Mouse (Mus musculus) forebrain, embryonic 12.5 days (tissue): Measurements from ENCODE around the gene Anxa3. TPM values are rescaled to one million over a fixed set of nuclear protein-coding genes. Genes with fewer than 3 reads are reported as not detected.
A peak's percentile ranks its signal among the peaks of the same experiment; 100 is the strongest.

Experiments
- ATAC-seq: fragments of 200-750 bp; cut with Nextera tagmentation; 2 replicates; pipeline ENCODE4 v1.8.0; 2017; ENCODE audit warnings: moderate TSS enrichment; ENCODE audit not compliant: low FRiP score
- H3K27ac ChIP-seq: fragments of 300-500 bp; sonication (generic); 2 replicates; pipeline ENCODE4 v1.5.1; 2016; ENCODE audit warnings: mild to moderate bottlenecking
- H3K27me3 ChIP-seq: fragments of 300-500 bp; sonication (generic); 2 replicates; pipeline ENCODE4 v1.6.1; 2016; ENCODE audit warnings: mild to moderate bottlenecking
- H3K36me3 ChIP-seq: fragments of 300-500 bp; sonication (generic); replicated peaks from 2 replicates; pipeline ENCODE4 v1.6.1; 2016; ENCODE audit warnings: mild to moderate bottlenecking
- H3K4me1 ChIP-seq: fragments of 300-500 bp; sonication (generic); 2 replicates; pipeline ENCODE4 v1.6.1; 2016
- H3K4me2 ChIP-seq: fragments of 300-500 bp; sonication (generic); 2 replicates; pipeline ENCODE4 v1.6.1; 2016; ENCODE audit warnings: mild to moderate bottlenecking, moderate library complexity
- H3K4me3 ChIP-seq: fragments of 300-500 bp; sonication (generic); replicated peaks from 2 replicates; pipeline ENCODE4 v1.5.1; 2016; ENCODE audit warnings: mild to moderate bottlenecking
- H3K9ac ChIP-seq: fragments of 300-500 bp; sonication (generic); 2 replicates; pipeline ENCODE4 v1.6.1; 2016; ENCODE audit warnings: mild to moderate bottlenecking
- H3K9me3 ChIP-seq: fragments of 300-500 bp; sonication (generic); 2 replicates; pipeline ENCODE4 v1.6.1; 2016
- WGBS: fragments of 180-500 bp; shearing (Covaris S2); methylation state at CpG from one replicate; pipeline ENCODE4 v1.1.7; 2016; 5-methylcytosine and 5-hydroxymethylcytosine counted together
- polyA plus RNA-seq: library from polyadenylated mRNA; unstranded; fragments of >200 nt; fragmentation: Nextera tagmentation; extraction: Ambion mirVana; gene quantifications from 2 replicates; pipeline ENCODE4 v1.2.1, GENCODE M21; 2016

Gene Anxa3
- 22.1 and 26.6 TPM in 2 replicates for polyA plus RNA-seq

- H3K9me3 ChIP-seq, result no peaks in the 10 kb centered on the region
- no peak within 1 kb of the TSS for H3K27ac ChIP-seq
- H3K4me3 ChIP-seq, result peak within 1 kb of the TSS; percentile 40
- peaks cover 26% of the 10 kb centered on the region for H3K27me3 ChIP-seq
- peak within 1 kb of the TSS; percentile 17; the same call in 1 of the 2 replicates for H3K9ac ChIP-seq
- peak; percentile 51; the same call in 1 of the 2 replicates for ATAC-seq
- WGBS, result 11% methylated on average over 26 of the region's 26 CpGs
- peaks cover 9% of the 10 kb centered on the region for H3K4me1 ChIP-seq
- peak within 1 kb of the TSS; percentile 70 for H3K4me2 ChIP-seq
- H3K36me3 ChIP-seq, result no peaks in the 10 kb centered on the region
Observed at GRCm38 (mm10) chr5:96792936-96793718, at the start of gene Anxa3. Gene Anxa3, plus strand, starts transcription at chr5:96793339.

GRCm38 (mm10) chr5:96747195-96747984, 45.7 kb upstream of the Anxa3 start:
- no peak for ATAC-seq
- H3K9me3 ChIP-seq, result no peaks in the 10 kb centered on the region
- H3K4me1 ChIP-seq, result peaks cover 9% of the 10 kb centered on the region
- peaks cover 11% of the 10 kb centered on the region; the same call in 1 of the 2 replicates for H3K36me3 ChIP-seq
- H3K9ac ChIP-seq, result no peak overlapping the region
- no peak overlapping the region for H3K27ac ChIP-seq
- no peaks in the 10 kb centered on the region for H3K27me3 ChIP-seq
- H3K4me2 ChIP-seq, result no peak overlapping the region
- H3K4me3 ChIP-seq, result no peak overlapping the region
- WGBS, result 70% methylated on average over 8 of the region's 8 CpGs

- 88% methylated on average over 7 of the region's 7 CpGs for WGBS
- Histone ChIP-seq H3K9me3 (no peaks in the 10 kb centered on the region), H3K4me1 (no peaks in the 10 kb centered on the region), H3K9ac (no peak overlapping the region), H3K27me3 (no peaks in the 10 kb centered on the region), H3K27ac (no peak overlapping the region), H3K4me3 (no peak overlapping the region), H3K36me3 (no peaks in the 10 kb centered on the region), H3K4me2 (no peak overlapping the region)
- ATAC-seq, result no peak
Observed at GRCm38 (mm10) chr5:96757615-96758014, 35.5 kb upstream of the Anxa3 start.

- Histone ChIP-seq H3K4me2 (no peak overlapping the region), H3K36me3 (no peaks in the 10 kb centered on the region), H3K27me3 (no peaks in the 10 kb centered on the region), H3K9ac (no peak overlapping the region), H3K9me3 (no peaks in the 10 kb centered on the region), H3K27ac (no peak overlapping the region), H3K4me3 (no peak overlapping the region), H3K4me1 (peaks cover 12% of the 10 kb centered on the region)
- no peak for ATAC-seq
- 90% methylated on average over 1 of the region's 1 CpGs for WGBS
Observed at GRCm38 (mm10) chr5:96762021-96762420, 31.1 kb upstream of the Anxa3 start.

GRCm38 (mm10) chr5:96768846-96769471, 24.2 kb upstream of the Anxa3 start:
- no peaks in the 10 kb centered on the region for H3K27me3 ChIP-seq
- H3K36me3 ChIP-seq, result no peaks in the 10 kb centered on the region
- ATAC-seq, result peak; percentile 52; the same call in 1 of the 2 replicates
- H3K9ac ChIP-seq, result no peak overlapping the region
- no peak overlapping the region for H3K27ac ChIP-seq
- H3K4me3 ChIP-seq, result no peak overlapping the region
- WGBS, result 61% methylated on average over 10 of the region's 10 CpGs
- peaks cover 3% of the 10 kb centered on the region; the same call in 1 of the 2 replicates for H3K4me1 ChIP-seq
- H3K4me2 ChIP-seq, result no peak overlapping the region
- H3K9me3 ChIP-seq, result no peaks in the 10 kb centered on the region

GRCm38 (mm10) chr5:96783506-96784288, 9.4 kb upstream of the Anxa3 start:
- no peaks in the 10 kb centered on the region for H3K4me1 ChIP-seq
- no peak overlapping the region for H3K9ac ChIP-seq
- no peaks in the 10 kb centered on the region for H3K27me3 ChIP-seq
- no peaks in the 10 kb centered on the region for H3K36me3 ChIP-seq
- no peak overlapping the region for H3K4me2 ChIP-seq
- no peak overlapping the region for H3K4me3 ChIP-seq
- 83% methylated on average over 14 of the region's 14 CpGs for WGBS
- no peak overlapping the region for H3K27ac ChIP-seq
- H3K9me3 ChIP-seq, result no peaks in the 10 kb centered on the region
- ATAC-seq, result no peak

- Histone ChIP-seq H3K9ac (no peak overlapping the region), H3K4me3 (no peak overlapping the region), H3K4me1 (no peaks in the 10 kb centered on the region), H3K27me3 (no peaks in the 10 kb centered on the region), H3K36me3 (no peaks in the 10 kb centered on the region), H3K27ac (no peak overlapping the region), H3K4me2 (no peak overlapping the region), H3K9me3 (no peaks in the 10 kb centered on the region)
- 93% methylated on average over 5 of the region's 5 CpGs for WGBS
- ATAC-seq, result no peak
Observed at GRCm38 (mm10) chr5:96785096-96785495, 8.0 kb upstream of the Anxa3 start.

- WGBS, result 73% methylated on average over 9 of the region's 9 CpGs
- H3K4me2 ChIP-seq, result no peak overlapping the region
- no peak overlapping the region for H3K4me3 ChIP-seq
- no peak for ATAC-seq
- no peak overlapping the region for H3K27ac ChIP-seq
- H3K9ac ChIP-seq, result no peak overlapping the region
- H3K4me1 ChIP-seq, result peaks cover 9% of the 10 kb centered on the region
- H3K9me3 ChIP-seq, result no peaks in the 10 kb centered on the region
- H3K36me3 ChIP-seq, result no peaks in the 10 kb centered on the region
- peaks cover 26% of the 10 kb centered on the region for H3K27me3 ChIP-seq
Observed at GRCm38 (mm10) chr5:96792422-96792821, 717 bp upstream of the Anxa3 start.

- ATAC-seq, result no peak
- Histone ChIP-seq H3K27ac (no peak overlapping the region), H3K27me3 (peaks cover 26% of the 10 kb centered on the region), H3K4me2 (peak overlapping the region; percentile 70; the same call in 1 of the 2 replicates), H3K36me3 (no peaks in the 10 kb centered on the region), H3K9ac (no peak overlapping the region), H3K9me3 (no peaks in the 10 kb centered on the region), H3K4me1 (peaks cover 9% of the 10 kb centered on the region), H3K4me3 (no peak overlapping the region)
- 55% methylated on average over 10 of the region's 10 CpGs for WGBS
Observed at GRCm38 (mm10) chr5:96793953-96794635, 955 bp downstream of the Anxa3 start.

GRCm38 (mm10) chr5:96795752-96796151, 2.6 kb downstream of the Anxa3 start:
- ATAC-seq, result no peak
- H3K4me2 ChIP-seq, result no peak overlapping the region
- H3K27ac ChIP-seq, result no peak overlapping the region
- 89% methylated on average over 1 of the region's 1 CpGs for WGBS
- peaks cover 9% of the 10 kb centered on the region for H3K4me1 ChIP-seq
- H3K27me3 ChIP-seq, result peaks cover 26% of the 10 kb centered on the region
- no peak overlapping the region for H3K4me3 ChIP-seq
- no peaks in the 10 kb centered on the region for H3K9me3 ChIP-seq
- H3K9ac ChIP-seq, result no peak overlapping the region
- no peaks in the 10 kb centered on the region for H3K36me3 ChIP-seq

- Histone ChIP-seq H3K9ac (no peak overlapping the region), H3K27me3 (peaks cover 26% of the 10 kb centered on the region), H3K4me2 (no peak overlapping the region), H3K4me3 (no peak overlapping the region), H3K9me3 (no peaks in the 10 kb centered on the region), H3K4me1 (peaks cover 9% of the 10 kb centered on the region), H3K36me3 (no peaks in the 10 kb centered on the region), H3K27ac (no peak overlapping the region)
- no peak for ATAC-seq
- WGBS, result 93% methylated on average over 6 of the region's 6 CpGs
Observed at GRCm38 (mm10) chr5:96797465-96797864, 4.3 kb downstream of the Anxa3 start.
